Mouse (Mus musculus): Measurements from ENCODE around the gene Grik3. TPM values are rescaled to one million over a fixed set of nuclear protein-coding genes. Genes with fewer than 3 reads are reported as not detected.

Gene Grik3
- polyA plus RNA-seq, 1 experiment from 2014 or later: 0.16 TPM

DNA sequence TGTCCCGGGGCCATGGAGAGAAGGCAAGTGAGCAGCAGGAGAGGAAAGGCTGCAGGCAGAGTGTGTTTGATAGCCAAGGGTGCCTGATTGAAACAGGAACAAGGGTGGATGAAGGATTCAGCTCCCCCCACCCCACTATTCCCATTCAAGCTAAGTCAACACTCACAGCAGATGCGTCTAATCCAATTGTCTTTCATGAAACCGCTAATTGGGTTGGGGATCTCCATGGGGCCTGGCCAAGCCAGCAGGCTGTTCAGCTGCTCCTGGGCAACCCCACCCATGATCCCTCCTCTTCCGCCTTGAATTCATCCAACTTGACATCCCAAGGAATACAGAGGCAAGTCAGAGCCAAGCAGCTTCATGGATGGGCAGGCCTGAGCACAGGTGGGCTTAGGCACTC, 246.3 kb downstream of the Grik3 start:
- Histone ChIP-seq H3K27me3 (ENCODE audit: control insufficient read depth, insufficient read depth, low read length) (no peaks in the 10 kb centered on the region; the same call in 1 of the 2 replicates), H3K27ac (ENCODE audit: low read length) (no peak overlapping the region), H3K4me1 (ENCODE audit: control insufficient read depth, insufficient read depth, low read length) (no peaks in the 10 kb centered on the region), H3K4me2 (ENCODE audit: low read depth, low read length) (no peak overlapping the region), H3K36me3 (ENCODE audit: control insufficient read depth, insufficient read depth) (no peaks in the 10 kb centered on the region), H3K9me3 (replicated peaks; ENCODE audit: control insufficient read depth, low read length) (no peaks in the 10 kb centered on the region), H3K4me3 (ENCODE audit: low read length) (no peak overlapping the region), H3K9ac (ENCODE audit: low read length) (no peak overlapping the region)
- no peak for ATAC-seq (replicated peaks; ENCODE audit: extremely low read depth, insufficient read depth, low FRiP score)
- WGBS: 68% methylated on average over 4 of the region's 4 CpGs

DNA sequence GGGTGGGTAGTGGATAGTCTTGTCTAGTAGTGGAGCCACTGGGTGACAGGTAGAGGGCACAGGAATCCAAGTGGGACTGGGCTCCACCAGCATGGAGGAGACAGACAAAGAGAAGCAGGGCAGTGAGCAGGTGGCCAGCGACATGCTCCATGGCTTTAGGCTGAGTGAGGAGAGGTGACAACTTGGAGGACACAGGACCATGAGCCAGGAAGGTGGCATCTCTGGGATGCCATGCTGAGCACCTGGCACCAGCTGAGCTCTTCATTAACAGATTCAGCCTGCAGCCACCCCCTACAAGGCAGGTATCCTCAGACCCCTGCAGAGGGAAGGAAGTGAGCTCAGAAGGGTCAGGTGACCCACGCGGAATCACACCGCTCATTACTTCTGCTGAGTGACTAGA, 248.3 kb downstream of the Grik3 start:
- no peak overlapping the region for H3K4me3 ChIP-seq (ENCODE audit: low read length)
- no peak overlapping the region for H3K4me2 ChIP-seq (ENCODE audit: low read depth, low read length)
- no peak overlapping the region for H3K27ac ChIP-seq (ENCODE audit: low read length)
- H3K9me3 ChIP-seq (replicated peaks; ENCODE audit: control insufficient read depth, low read length): no peaks in the 10 kb centered on the region
- ATAC-seq (replicated peaks; ENCODE audit: extremely low read depth, insufficient read depth, low FRiP score): no peak
- WGBS: 68% methylated on average over 4 of the region's 4 CpGs
- H3K36me3 ChIP-seq (ENCODE audit: control insufficient read depth, insufficient read depth): no peaks in the 10 kb centered on the region
- H3K4me1 ChIP-seq (ENCODE audit: control insufficient read depth, insufficient read depth, low read length): no peaks in the 10 kb centered on the region
- H3K27me3 ChIP-seq (ENCODE audit: control insufficient read depth, insufficient read depth, low read length): no peaks in the 10 kb centered on the region; the same call in 1 of the 2 replicates
- H3K9ac ChIP-seq (ENCODE audit: low read length): no peak overlapping the region

DNA sequence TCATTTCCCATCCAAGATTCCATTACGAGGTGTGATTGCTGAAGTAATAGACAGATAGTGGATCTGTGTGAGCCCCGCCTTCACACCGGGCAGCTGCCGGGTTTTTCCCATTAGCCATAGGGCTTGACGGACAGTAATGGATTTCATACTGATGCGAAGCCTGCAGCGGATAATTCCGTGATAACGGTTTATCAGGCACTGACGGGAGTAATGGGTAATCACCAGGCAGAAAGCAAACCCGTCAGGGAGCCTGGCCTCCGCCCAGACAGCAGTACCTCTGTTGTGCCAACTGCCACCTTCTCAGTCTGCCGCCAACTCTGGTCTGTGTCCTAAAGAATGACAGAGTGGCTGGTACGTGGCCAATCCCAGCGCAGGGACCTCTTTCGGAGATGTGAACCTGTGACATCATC, 251.7 kb downstream of the Grik3 start:
- H3K9ac ChIP-seq (ENCODE audit: low read length): no peak overlapping the region
- H3K27me3 ChIP-seq (ENCODE audit: control insufficient read depth, insufficient read depth, low read length): no peaks in the 10 kb centered on the region; the same call in 1 of the 2 replicates
- no peaks in the 10 kb centered on the region for H3K9me3 ChIP-seq (replicated peaks; ENCODE audit: control insufficient read depth, low read length)
- no peak overlapping the region for H3K27ac ChIP-seq (ENCODE audit: low read length)
- H3K36me3 ChIP-seq (ENCODE audit: control insufficient read depth, insufficient read depth): no peaks in the 10 kb centered on the region
- H3K4me2 ChIP-seq (ENCODE audit: low read depth, low read length): no peak overlapping the region
- no peak for ATAC-seq (replicated peaks; ENCODE audit: extremely low read depth, insufficient read depth, low FRiP score)
- 72% methylated on average over 16 of the region's 16 CpGs for WGBS
- H3K4me3 ChIP-seq (ENCODE audit: low read length): no peak overlapping the region
- H3K4me1 ChIP-seq (ENCODE audit: control insufficient read depth, insufficient read depth, low read length): no peaks in the 10 kb centered on the region

DNA sequence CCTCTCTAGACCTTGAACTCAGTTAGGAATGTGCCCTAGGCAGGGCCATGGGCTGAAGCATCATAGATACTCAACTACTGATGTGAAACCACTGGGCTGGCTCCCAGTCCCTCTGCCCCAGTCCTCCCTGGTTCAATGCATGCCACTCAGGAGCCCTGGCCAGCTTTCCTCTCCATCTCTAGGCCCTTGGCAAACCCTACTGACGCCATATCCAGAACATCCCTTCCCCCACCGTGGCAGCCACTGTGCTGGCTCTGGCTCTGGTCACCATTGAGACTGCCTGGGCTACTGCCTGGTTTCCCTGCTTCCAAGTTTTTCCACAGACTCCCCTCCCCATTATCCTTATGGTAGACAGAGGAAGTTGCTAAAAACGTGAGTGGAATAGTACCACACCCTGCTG, 255.4 kb downstream of the Grik3 start:
- Histone ChIP-seq H3K4me1 (ENCODE audit: control insufficient read depth, insufficient read depth, low read length) (no peaks in the 10 kb centered on the region), H3K9me3 (replicated peaks; ENCODE audit: control insufficient read depth, low read length) (no peaks in the 10 kb centered on the region), H3K27ac (ENCODE audit: low read length) (no peak overlapping the region), H3K9ac (ENCODE audit: low read length) (no peak overlapping the region), H3K27me3 (ENCODE audit: control insufficient read depth, insufficient read depth, low read length) (no peaks in the 10 kb centered on the region; the same call in 1 of the 2 replicates), H3K4me2 (ENCODE audit: low read depth, low read length) (no peak overlapping the region), H3K4me3 (ENCODE audit: low read length) (no peak overlapping the region), H3K36me3 (ENCODE audit: control insufficient read depth, insufficient read depth) (no peaks in the 10 kb centered on the region)
- WGBS: 51% methylated on average over 3 of the region's 3 CpGs
- no peak for ATAC-seq (replicated peaks; ENCODE audit: extremely low read depth, insufficient read depth, low FRiP score)

- no peak for ATAC-seq (replicated peaks; ENCODE audit: extremely low read depth, insufficient read depth, low FRiP score)
- Histone ChIP-seq H3K9me3 (replicated peaks; ENCODE audit: control insufficient read depth, low read length) (no peaks in the 10 kb centered on the region), H3K27ac (ENCODE audit: low read length) (no peak overlapping the region), H3K27me3 (ENCODE audit: control insufficient read depth, insufficient read depth, low read length) (no peaks in the 10 kb centered on the region), H3K9ac (ENCODE audit: low read length) (no peak overlapping the region), H3K4me2 (ENCODE audit: low read depth, low read length) (no peak overlapping the region), H3K36me3 (ENCODE audit: control insufficient read depth, insufficient read depth) (no peaks in the 10 kb centered on the region), H3K4me1 (ENCODE audit: control insufficient read depth, insufficient read depth, low read length) (no peaks in the 10 kb centered on the region), H3K4me3 (ENCODE audit: low read length) (no peak overlapping the region)
- 71% methylated on average over 5 of the region's 5 CpGs for WGBS
These were observed 265.9 kb downstream of the Grik3 start for GRCm38 (mm10) chr4:125756393-125756792.

DNA sequence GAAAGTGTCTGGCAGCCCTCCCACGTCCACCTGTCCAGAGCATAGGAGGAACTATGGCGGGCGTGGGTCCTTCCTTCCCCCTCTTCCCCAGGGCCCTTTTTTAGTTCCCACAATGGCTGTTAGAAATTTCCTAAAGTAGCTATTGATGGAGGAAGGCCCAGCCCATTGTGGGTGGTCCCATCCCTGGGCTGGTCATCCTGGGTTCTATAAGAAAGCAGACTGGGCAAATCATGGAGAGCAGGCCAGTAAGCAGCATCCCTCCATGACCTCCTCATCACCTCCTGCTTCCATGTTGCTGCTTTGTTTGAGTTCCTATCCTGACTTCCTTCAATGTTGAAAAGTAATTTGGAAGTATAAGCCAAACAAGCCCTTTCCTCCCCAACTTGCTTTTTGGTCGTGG, 269.8 kb downstream of the Grik3 start:
- H3K4me1 ChIP-seq (ENCODE audit: control insufficient read depth, insufficient read depth, low read length): no peaks in the 10 kb centered on the region
- H3K27me3 ChIP-seq (ENCODE audit: control insufficient read depth, insufficient read depth, low read length): no peaks in the 10 kb centered on the region
- no peak overlapping the region for H3K4me3 ChIP-seq (ENCODE audit: low read length)
- no peak overlapping the region for H3K4me2 ChIP-seq (ENCODE audit: low read depth, low read length)
- no peak overlapping the region for H3K27ac ChIP-seq (ENCODE audit: low read length)
- H3K9ac ChIP-seq (ENCODE audit: low read length): no peak overlapping the region
- no peaks in the 10 kb centered on the region for H3K36me3 ChIP-seq (ENCODE audit: control insufficient read depth, insufficient read depth)
- WGBS: 67% methylated on average over 4 of the region's 4 CpGs
- ATAC-seq (replicated peaks; ENCODE audit: extremely low read depth, insufficient read depth, low FRiP score): no peak
- H3K9me3 ChIP-seq (replicated peaks; ENCODE audit: control insufficient read depth, low read length): no peaks in the 10 kb centered on the region

DNA sequence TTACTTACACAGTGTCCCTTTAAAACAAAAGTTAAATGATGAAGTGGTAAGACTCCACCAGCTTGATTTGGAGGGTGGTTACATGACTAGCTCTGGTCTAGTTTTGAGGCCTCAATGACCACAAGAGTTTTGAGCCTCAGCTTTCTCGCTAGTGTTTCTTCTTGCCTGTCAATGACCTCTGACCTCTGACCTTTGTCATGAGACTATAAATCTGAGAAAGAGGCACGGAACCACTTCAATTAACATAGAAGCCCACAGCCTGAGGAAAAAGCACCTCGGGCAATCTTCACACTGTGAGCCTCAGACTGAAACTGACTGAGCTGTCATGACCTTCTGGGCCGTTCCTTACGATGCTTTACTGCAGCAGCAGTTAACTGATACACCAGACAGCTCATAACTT, 272.6 kb downstream of the Grik3 start:
- WGBS: 65% methylated on average over 5 of the region's 5 CpGs
- Histone ChIP-seq H3K4me3 (ENCODE audit: low read length) (no peak overlapping the region), H3K9ac (ENCODE audit: low read length) (no peak overlapping the region), H3K27ac (ENCODE audit: low read length) (no peak overlapping the region), H3K4me2 (ENCODE audit: low read depth, low read length) (no peak overlapping the region), H3K9me3 (replicated peaks; ENCODE audit: control insufficient read depth, low read length) (no peaks in the 10 kb centered on the region), H3K36me3 (ENCODE audit: control insufficient read depth, insufficient read depth) (no peaks in the 10 kb centered on the region), H3K27me3 (ENCODE audit: control insufficient read depth, insufficient read depth, low read length) (no peaks in the 10 kb centered on the region), H3K4me1 (ENCODE audit: control insufficient read depth, insufficient read depth, low read length) (no peaks in the 10 kb centered on the region)
- ATAC-seq (replicated peaks; ENCODE audit: extremely low read depth, insufficient read depth, low FRiP score): no peak

Small RNA genes lying within 50 kb of the gene (microRNA-seq; reads per million reads assigned to microRNA genes)
- not detected for gene Mir692-2
